Mouse (Mus musculus): Measurements from ENCODE around the gene Gpr3.

Gene Gpr3

GRCm38 (mm10) chr4:133197801-133198286, 14.5 kb downstream of the Gpr3 start:
- DNase-seq: peak; percentile 80

DNA sequence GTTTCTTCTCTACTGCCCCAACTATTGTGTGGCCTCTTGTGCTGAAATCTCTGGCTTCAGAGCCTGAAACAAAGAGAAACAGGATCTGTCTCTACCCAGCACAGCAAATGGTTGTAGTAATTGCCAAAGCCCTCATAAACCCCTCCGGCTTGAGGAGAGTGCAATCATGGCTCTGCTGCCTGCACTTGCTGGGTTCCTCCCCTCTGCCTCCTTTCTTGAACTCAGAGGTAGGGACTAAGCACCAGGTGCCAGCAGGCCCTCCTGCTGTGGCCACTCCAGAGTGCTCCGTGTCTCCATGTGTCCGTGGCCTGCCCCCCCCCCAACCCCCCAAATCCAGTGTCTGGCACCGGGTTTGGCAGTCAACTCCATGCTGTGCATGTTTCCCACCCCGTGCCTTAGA, 15.0 kb downstream of the Gpr3 start:
- no peak for DNase-seq

- DNase-seq: peak; percentile 45
These were observed 15.5 kb downstream of the Gpr3 start for GRCm38 (mm10) chr4:133196852-133197251.

DNA sequence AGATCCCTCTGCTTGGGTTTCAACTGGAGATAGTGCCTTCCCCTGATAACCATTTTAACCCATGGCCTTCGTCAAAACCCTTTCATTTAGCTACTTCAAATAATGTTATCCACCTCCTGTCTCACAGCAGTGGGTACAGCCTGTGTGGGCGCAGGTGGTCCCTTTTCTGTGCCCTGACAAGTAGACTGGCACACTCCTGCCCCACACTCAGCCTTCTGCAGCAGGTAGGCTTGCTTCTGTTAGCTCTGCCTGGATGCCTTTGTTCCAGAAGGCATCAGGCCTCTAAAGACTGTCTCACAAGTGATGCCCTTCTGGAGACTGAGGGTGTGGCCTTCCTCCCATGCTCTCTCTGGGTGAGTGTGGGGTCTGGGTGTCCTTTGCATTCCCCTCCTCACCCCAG, 16.2 kb downstream of the Gpr3 start:
- DNase-seq: no peak

GRCm38 (mm10) chr4:133195014-133195413, 17.3 kb downstream of the Gpr3 start:
- DNase-seq: no peak

DNA sequence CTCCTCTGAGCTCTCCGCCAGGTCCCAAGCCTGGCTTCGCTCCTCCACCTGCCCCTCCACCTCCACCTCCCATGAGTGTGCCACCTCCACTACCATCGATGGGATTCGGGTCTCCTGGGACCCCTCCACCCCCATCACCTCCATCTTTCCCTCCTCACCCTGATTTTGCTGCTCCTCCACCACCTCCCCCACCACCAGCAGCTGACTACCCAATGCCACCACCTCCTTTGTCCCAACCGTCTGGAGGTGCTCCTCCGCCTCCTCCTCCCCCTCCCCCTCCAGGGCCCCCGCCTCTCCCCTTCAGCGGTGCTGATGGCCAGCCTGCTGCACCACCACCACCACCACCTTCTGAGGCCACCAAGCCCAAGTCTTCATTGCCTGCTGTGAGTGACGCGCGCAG, 17.9 kb downstream of the Gpr3 start:
- no peak for DNase-seq

DNA sequence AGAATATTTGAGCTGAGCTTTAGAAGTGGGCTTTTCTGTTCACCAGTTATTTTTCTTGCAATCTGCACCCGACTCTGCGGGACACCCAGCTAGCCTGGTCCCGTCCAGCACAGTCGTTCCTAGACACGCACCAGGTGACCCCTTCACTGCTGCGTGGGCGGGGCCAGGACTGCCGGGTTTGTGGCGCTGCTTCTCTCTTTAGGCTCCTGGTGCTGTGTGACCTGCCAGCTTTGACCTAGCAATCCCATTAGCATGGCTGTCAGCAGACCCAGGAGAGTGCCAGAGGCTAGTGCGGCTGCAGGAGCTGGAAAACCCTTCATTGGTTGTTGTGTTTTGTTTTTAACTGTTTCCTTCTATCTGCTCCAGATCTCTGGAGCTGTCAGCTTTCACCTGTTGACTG, 22.9 kb downstream of the Gpr3 start:
- peak; percentile 68 for DNase-seq

- DNase-seq: no peak
These were observed 25.5 kb downstream of the Gpr3 start for GRCm38 (mm10) chr4:133186856-133187255.

DNA sequence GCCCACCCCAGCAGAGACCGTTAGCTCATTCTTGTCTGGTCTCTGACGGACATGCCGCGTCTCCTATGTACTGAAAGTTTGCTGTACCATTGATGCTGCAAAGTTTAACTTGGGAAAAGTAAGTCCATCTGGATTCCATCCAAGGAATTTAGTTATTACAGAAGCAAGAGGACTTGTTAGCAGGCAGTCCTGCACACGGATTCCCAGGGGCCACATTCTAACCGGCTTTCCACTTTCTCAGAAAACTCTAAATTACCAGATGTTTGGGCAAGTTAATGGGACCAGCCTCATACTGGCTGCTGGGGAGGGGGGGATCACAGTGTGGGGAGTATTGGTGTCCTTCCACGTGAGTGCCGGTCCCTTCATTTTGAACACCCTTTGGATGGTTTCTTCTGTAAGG, 26.4 kb downstream of the Gpr3 start:
- no peak for DNase-seq

- DNase-seq: peak; percentile 23
These were observed 27.3 kb downstream of the Gpr3 start for GRCm38 (mm10) chr4:133184898-133185665.

- DNase-seq: no peak
These were observed 28.1 kb downstream of the Gpr3 start for GRCm38 (mm10) chr4:133184031-133184897.

DNA sequence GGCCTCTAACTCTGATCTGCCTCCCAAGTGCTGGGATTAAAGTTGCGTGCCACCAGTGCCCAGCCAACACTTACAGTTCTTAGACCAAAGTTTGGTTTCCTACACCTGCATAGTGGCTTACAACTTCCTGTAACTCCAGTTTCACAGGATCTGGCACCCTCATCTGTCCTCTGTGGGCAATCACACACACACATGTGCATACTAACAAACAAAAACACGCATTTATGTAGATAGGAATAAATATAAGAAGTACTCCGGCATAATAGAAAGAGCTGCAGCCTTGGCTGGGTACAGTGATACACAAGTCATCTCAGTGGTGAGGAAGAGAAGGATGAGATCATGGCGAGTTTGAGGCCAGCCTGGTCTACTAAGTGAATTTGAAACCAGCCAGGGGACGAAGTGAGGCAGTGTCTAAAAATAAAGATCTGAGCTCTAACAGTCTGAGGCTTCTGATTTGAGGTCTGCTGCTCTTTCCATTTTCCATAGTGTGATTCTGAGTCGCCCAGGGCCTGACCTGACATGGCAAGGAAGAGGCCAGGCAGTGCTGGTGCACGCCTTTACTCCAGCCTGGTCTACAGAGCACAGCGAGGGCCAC, 29.8 kb downstream of the Gpr3 start:
- no peak for DNase-seq

DNA sequence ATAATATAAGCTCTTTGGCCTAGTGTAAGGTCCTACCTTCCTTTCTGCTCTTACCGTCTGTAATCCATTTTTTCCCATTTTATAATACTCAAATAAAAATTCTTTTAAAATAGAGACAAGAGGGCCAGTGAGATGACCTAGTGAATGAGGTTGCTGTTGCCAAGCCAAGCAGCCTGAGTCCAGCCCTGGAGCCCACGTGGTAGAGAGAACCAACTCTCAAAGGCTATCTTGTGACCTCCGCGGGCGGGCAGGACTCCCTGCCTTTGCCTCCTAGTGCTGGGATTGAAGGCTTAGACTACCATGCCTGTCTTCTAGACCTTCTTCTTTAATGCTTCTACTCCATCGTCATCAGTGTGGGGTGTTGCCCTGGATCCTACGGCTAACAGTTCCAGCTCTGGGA, 33.1 kb downstream of the Gpr3 start:
- no peak for DNase-seq

DNA sequence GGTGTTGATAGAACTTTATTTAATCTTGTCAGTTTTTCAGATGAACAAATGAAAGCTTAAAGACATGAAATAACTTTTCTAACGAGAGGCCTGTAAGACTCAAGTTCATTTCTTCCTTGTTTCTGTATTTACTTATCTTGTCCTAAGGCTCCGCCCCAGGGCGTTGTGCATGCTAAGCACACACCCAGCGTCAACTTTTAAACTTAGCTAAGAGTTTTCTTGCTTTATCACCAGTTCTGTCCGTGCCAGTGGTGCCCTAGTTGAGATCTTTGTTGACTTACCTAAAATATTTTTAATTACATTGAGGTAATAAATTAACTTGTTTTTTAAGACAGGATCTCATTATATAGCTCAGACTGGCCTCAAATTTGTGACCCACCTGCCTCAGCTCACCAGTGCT, 34.0 kb downstream of the Gpr3 start:
- DNase-seq: no peak

DNA sequence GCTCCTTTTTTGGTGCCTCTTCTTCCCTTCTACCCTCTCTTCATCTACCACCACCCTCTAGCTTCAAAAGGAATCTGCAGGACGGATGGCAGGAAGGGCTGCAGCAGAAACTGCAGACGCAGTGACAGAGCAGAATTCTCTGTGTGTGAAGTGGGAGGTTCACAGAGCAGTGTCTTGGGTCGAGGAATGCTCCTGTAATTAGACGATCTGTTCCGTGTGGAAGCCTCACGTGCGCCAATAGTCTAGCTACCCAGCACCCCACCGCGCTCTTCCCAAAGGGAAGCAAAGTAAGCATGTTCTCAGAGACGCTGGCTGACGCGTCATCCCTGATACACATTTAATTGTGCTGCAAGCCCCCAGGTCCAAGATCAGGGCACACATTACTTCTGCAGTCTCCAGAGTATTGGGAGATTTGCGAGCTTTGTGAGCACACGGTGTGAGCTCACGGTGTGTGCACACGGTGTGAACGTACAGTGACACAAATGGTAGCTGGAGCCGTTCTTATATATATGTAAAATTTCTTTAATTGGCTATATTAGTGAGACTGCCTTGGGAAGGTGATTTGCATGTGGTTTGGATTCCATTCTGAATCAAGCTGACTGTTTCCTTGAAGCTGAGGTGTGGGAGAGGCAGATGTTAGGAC, 35.5 kb downstream of the Gpr3 start:
- DNase-seq: no peak

- DNase-seq: peak; percentile 59
These were observed 36.2 kb downstream of the Gpr3 start for GRCm38 (mm10) chr4:133175998-133176760.

DNA sequence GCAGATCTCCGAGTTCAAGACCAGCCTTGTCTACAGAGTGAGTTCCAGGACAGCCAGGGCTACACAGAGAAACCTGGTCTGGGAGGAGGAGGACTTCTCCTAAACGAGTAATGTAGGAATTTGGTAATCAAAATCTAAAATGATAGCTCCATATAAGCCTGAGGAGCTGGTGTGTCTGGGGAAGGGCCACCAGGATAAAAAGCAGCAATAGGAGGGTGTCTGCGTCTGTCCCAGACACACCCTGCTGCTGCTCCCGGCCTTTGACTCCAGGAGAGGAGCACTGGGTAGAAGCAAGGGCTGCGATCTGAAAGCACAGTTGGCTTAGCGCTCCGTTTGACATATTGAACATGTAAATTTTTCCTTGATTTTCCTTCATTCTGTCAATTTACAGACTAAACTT, 37.1 kb downstream of the Gpr3 start:
- no peak for DNase-seq

- DNase-seq: no peak
These were observed 38.0 kb downstream of the Gpr3 start for GRCm38 (mm10) chr4:133174361-133174760.

GRCm38 (mm10) chr4:133172451-133172850, 39.9 kb downstream of the Gpr3 start:
- DNase-seq: no peak

DNA sequence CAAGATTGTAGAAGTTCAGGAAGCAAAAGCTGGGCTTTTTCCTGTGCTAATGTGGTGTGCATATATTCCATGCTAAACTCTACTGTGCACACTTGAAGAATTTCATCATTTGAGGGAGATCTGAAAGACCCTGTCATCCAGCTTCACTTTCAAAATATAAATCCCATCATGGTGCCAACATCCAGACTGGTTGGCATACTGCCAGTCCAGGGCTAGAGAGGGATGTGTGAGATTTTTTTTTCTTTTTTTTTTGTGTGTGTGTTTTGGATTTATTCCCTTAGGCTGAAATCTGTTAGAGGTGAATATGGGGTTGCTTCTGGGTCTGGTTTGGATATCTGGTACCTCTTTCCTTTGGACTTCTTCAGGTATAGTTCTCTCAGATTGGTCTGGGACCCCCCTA, 41.7 kb downstream of the Gpr3 start:
- no peak for DNase-seq

- DNase-seq: no peak
These were observed 42.2 kb downstream of the Gpr3 start for GRCm38 (mm10) chr4:133170056-133170524.
